Mouse (Mus musculus) kidney, adult 8-10 months (tissue): ENCODE results near the gene Flcn.

Experiments used
- DNase-seq, 2 experiments: peaks; one replicate each; pipeline ENCODE4 v3.0.0; 2022

Gene Flcn

DNA sequence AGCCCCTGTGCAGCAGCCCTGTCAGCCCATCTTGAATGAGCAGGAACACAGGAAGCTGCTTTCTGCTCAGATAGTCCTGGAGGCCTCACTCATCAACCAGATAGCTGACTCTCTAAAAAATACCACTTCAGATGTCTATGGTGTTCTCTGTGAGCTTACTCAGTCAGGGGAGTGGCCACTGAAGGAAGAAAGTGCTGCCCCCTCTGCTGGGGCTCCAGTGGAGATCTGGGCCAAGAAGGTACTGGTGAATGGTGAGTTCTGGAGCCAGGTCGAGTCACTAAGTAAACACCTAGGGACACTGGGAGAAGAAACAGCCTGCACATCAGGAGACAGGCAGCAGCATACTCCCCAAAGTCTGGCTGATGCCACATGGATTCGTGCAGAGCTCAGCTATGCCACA, 50.2 kb downstream of the Flcn start:
- no peak for DNase-seq

DNA sequence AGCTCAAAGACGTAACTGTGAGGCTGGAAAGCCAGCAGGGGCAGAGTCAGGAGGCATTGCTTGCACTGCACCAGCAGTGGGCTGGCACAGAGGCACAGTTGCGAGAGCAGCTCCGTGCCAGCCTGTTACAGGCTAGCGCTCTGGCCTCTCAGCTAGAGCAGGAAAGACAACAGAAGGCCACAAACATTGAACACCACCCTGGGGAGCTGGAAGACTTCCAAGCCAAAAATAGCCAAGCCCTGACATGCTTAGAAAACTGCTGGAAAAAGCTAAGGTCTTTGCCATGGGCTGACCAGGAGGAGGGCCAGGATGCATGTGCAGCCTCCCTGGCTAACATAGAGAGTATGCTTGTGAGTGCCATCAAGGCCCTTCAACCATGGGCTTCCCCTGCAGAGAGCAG, 50.6 kb downstream of the Flcn start:
- DNase-seq: peak; percentile 29 to 33

DNA sequence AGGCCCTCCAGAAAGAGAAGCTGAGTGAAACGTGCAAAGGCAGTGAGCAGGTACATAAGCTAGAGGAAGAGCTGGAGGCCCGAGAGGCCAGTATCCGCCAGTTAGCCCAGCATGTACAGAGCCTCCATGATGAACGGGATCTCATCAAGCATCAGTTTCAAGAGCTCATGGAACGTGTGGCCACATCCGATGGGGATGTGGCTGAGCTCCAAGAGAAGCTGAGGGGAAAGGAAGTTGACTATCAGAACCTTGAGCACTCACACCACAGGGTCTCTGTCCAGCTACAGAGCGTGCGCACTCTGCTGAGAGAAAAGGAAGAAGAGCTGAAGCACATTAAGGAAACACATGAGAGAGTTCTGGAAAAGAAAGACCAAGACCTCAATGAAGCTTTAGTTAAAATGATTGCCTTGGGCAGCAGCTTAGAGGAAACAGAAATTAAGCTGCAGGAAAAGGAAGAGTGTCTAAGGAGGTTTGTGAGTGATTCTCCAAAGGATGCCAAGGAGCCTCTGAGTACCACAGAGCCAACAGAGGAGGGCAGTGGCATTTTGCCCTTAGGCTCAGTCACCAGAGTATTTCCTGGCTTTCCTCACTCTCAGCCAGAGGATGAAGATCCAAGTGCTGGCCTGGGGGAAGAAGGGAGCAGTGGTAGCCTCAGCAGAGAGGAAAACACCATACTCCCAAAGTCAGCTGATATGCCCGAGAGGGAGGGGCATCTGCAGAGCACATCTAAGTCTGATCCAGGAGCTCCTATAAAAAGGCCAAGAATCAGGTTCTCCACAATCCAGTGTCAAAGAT, 51.4 kb downstream of the Flcn start:
- no peak for DNase-seq

DNA sequence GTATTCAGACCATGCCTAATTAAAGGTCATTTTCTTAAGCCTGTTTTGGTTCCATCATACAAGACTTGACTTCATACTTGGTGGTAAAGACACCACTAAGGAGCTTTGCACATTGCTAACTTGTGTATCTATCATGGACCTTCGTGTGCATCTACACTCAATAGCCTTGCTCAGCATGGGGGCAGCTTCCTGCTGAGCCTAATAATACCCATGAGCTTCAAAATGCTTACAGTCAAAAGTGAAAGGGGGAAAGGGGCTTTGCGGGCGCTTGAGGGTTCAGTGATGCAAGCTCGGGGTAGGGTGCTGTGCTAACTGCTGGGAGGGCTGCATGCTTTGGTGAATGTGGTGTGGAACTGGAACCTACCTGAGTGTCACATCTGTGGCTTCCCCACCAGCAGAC, 53.5 kb downstream of the Flcn start:
- DNase-seq: no peak

DNA sequence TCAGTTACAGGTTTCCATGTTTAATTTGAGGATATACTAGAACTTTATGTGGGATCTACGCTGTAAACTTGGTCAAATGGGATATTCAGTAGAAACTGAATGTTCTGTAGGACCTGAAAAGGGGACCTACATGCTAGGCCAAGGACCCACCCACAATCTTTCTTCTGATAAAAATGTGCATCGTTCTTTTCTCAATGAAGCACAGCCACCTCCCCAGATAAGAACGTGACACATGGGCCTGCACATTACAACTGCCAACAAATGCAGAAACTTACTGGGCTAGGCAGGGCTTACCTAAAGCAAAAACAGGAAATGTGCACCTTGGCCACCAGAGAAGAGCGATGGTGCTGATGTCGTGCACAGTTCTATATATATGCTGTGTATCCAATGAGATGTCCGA, 55.3 kb downstream of the Flcn start:
- DNase-seq: no peak

DNA sequence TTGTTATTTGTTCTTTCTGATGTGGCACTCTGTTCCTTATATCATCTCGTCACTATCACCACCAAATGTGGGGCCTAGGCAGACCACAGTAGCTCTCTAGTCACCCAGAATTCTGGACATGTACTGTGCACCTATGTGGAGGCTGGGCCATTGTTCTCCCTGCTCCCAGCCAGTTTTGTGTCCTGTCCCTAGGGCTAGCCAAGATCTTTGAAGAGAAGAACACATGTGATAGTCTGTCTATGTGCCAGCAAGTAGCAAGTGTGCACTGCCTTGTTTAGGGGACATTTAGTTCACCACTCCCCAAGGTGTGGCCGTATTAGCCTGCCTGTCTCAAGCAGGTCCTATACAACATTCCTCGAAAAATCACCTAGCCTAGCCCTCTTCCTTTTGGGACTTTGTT, 60.8 kb downstream of the Flcn start:
- DNase-seq: no peak

DNA sequence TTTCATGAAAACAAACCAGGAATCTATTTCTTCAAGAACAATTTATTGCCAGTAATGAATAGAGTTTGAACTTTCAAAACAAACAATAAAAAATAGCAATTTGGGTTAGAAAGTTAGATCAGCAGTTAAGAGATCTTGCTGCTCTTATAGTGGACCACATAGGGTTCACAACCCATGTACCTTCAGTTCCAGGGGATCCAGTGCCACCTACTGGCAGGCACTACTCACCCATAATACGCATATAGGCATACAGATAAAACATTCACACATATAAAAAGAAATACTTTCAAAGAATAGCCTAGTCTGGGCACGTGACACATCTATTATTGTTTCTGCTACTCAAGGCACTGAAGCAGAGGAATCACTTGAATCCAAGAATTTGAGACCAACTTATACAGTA, 63.2 kb downstream of the Flcn start:
- peak; percentile 38 to 75 for DNase-seq

DNA sequence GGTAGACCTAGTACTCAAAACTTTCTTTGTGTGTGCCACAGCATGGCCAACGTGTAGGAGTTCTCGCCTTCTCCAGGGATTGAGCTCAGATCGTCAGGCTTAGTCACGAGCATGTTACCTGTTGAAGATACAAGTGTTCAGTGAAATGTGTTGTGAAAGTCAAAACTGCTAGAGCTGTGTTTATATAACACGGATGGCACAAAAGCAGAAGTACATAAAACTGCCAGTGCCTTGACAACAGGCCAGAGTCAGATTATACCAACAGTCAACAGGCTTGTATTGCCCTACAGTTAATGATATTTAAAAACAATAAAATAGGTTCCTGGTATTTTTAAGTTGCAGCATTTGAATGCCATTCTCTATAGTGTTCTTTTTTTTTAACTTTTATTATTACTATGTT, 64.0 kb downstream of the Flcn start:
- no peak for DNase-seq

DNA sequence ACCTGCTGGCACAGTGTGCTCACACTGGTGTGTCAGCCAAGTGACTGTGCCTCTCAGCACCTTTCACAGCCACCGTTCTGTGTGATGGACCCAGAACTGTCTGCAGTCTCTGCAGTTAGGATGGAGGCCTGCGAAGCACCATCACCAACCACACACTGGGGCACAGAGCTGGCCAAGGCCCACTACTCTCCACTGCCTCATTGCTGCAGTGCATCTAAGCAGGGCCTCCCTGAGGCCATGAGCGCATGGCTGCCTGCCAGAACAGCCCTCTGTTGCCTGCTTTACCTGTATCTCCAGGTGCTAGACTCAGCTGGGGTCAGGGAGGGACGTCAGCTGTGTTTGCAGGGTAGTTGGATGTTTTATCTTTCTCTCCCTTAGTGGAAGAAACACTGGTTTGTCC, 65.4 kb downstream of the Flcn start:
- no peak for DNase-seq

DNA sequence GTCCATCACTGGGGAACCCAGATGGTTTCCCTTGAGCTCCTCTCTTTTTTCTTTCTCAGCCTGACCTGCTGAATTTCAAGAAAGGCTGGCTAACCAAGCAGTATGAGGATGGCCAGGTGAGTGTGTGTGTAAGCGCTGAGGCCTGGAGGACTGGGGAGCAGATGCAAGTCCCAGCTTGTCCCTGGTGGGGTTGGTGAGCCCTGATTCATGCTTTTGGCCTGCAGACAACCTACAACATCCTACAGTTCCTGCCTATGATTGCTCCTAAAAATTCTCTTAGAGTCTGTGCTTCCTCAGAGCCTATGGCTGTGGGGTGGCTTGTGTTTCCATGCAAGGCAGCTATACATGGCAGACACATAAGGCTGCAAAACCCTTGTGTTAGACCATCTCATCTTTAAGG, 66.1 kb downstream of the Flcn start:
- no peak for DNase-seq

DNA sequence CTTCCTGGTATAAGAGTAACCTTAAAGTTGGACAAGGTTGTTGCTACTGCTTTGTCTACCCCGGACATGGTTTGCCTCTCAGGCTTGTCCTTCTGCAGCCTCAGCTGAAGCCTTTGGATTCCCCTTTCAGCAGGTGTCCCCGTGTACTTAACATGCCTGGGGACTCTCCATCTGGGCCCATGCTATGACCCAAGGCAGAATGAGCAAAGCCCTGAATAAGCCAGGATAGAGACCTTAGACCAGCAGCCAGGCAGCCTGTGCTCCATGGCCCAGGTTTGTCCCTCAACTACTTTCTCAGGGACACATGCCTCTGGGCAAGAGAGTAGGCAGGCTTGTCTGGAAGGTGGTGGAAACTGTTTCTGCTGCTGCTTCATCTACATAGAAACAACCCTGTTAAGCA, 66.5 kb downstream of the Flcn start:
- no peak for DNase-seq

DNA sequence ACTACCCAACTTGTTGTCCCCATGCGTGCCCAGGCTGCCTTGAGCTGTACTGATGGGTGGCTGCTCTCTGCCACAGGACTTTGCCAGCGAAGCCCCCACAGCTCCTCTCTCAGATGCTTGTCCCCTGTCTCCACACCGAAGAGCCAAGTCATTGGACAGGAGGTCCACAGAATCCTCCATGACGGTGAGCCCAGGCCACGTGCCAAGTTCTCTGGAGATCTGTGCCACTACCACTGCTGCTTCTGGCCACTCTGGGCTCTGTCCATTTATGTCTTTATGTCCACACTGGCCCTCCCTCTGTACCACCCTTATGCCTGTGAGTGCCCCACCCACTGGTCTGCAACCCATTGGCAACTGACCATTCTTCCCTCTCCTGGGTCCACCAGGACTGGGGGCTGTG, 67.9 kb downstream of the Flcn start:
- DNase-seq: no peak
